Mouse (Mus musculus) cerebellum, postnatal 36 days (tissue): Measurements from ENCODE around the gene Rcn1.
A peak's percentile ranks its signal among the peaks of the same experiment; 100 is the strongest.

Experiments used
- DNase-seq, 2 experiments: peaks; one replicate each; pipeline ENCODE4 v3.0.0; 2021 to 2022; ENCODE audit warnings: mixed read lengths in 2 of 2

Rcn1 gene

GRCm38 (mm10) chr2:105394375-105394774 lies 4.7 kb downstream of the Rcn1 start:
- DNase-seq, result no peak

GRCm38 (mm10) chr2:105392514-105392913 lies 6.6 kb downstream of the Rcn1 start:
- no peak for DNase-seq

- no peak for DNase-seq
These were observed 7.7 kb downstream of the Rcn1 start for GRCm38 (mm10) chr2:105391414-105391784.

GRCm38 (mm10) chr2:105390653-105391413 lies 8.3 kb downstream of the Rcn1 start:
- no peak for DNase-seq

GRCm38 (mm10) chr2:105389007-105389890 lies 9.9 kb downstream of the Rcn1 start:
- no peak for DNase-seq

GRCm38 (mm10) chr2:105386418-105386817 lies 12.7 kb downstream of the Rcn1 start:
- DNase-seq, result no peak

- no peak for DNase-seq
These were observed 14.1 kb downstream of the Rcn1 start for GRCm38 (mm10) chr2:105384998-105385397.

- DNase-seq, result no peak
These were observed 16.1 kb downstream of the Rcn1 start for GRCm38 (mm10) chr2:105383063-105383462.

GRCm38 (mm10) chr2:105380757-105381319 lies 18.3 kb downstream of the Rcn1 start:
- DNase-seq, result no peak

GRCm38 (mm10) chr2:105379682-105380081 lies 19.4 kb downstream of the Rcn1 start:
- DNase-seq, result no peak

GRCm38 (mm10) chr2:105375705-105376104 lies 23.4 kb downstream of the Rcn1 start:
- DNase-seq, result no peak

GRCm38 (mm10) chr2:105375261-105375660 lies 23.9 kb downstream of the Rcn1 start:
- no peak for DNase-seq

GRCm38 (mm10) chr2:105373658-105374057 lies 25.5 kb downstream of the Rcn1 start:
- no peak for DNase-seq

- no peak for DNase-seq
These were observed 26.4 kb downstream of the Rcn1 start for GRCm38 (mm10) chr2:105372727-105373126.

GRCm38 (mm10) chr2:105372156-105372555 lies 27.0 kb downstream of the Rcn1 start:
- DNase-seq, result no peak

- DNase-seq, result peak in 1 of 2 experiments; percentile 9
These were observed 28.4 kb downstream of the Rcn1 start for GRCm38 (mm10) chr2:105370698-105371097.

- peak; percentile 4 to 10 for DNase-seq
These were observed 28.9 kb downstream of the Rcn1 start for GRCm38 (mm10) chr2:105370240-105370639.

GRCm38 (mm10) chr2:105367623-105368022 lies 31.5 kb downstream of the Rcn1 start:
- no peak for DNase-seq

GRCm38 (mm10) chr2:105358040-105358439 lies 41.1 kb downstream of the Rcn1 start:
- DNase-seq, result no peak

- DNase-seq, result no peak
These were observed 42.3 kb downstream of the Rcn1 start for GRCm38 (mm10) chr2:105356791-105357190.

GRCm38 (mm10) chr2:105348886-105349285 lies 50.2 kb downstream of the Rcn1 start:
- DNase-seq, result no peak

GRCm38 (mm10) chr2:105339993-105340392 lies 59.1 kb downstream of the Rcn1 start:
- DNase-seq, result peak in 1 of 2 experiments; percentile 16

GRCm38 (mm10) chr2:105337171-105337875 lies 61.8 kb downstream of the Rcn1 start:
- DNase-seq, result no peak
